Mouse (Mus musculus) hindbrain, embryonic 10.5 days (tissue): ENCODE data around the gene Foxj2. TPM values are rescaled to one million over a fixed set of nuclear protein-coding genes. Genes with fewer than 3 reads are reported as not detected.

Source experiments
- DNase-seq: peaks from one replicate; pipeline ENCODE4 v3.0.0-alpha.2; 2017; ENCODE audit warnings: low spot score
- H3K27ac ChIP-seq: fragments of 300-500 bp; sonication (generic); 2 replicates; pipeline ENCODE4 v1.5.1; 2016; ENCODE audit warnings: mild to moderate bottlenecking, moderate library complexity
- H3K27me3 ChIP-seq: fragments of 300-500 bp; sonication (generic); 2 replicates; pipeline ENCODE4 v1.6.1; 2016; ENCODE audit warnings: mild to moderate bottlenecking; ENCODE audit not compliant: poor library complexity, insufficient read depth, severe bottlenecking
- H3K36me3 ChIP-seq: fragments of 300-500 bp; sonication (generic); 2 replicates; pipeline ENCODE4 v1.6.1; 2016; ENCODE audit warnings: mild to moderate bottlenecking, moderate library complexity
- H3K4me1 ChIP-seq: fragments of 300-500 bp; sonication (generic); replicated peaks from 2 replicates; pipeline ENCODE4 v1.6.1; 2016; ENCODE audit warnings: mild to moderate bottlenecking
- H3K4me3 ChIP-seq: fragments of 300-500 bp; sonication (generic); 2 replicates; pipeline ENCODE4 v1.5.1; 2016; ENCODE audit warnings: mild to moderate bottlenecking, moderate library complexity
- H3K9me3 ChIP-seq: fragments of 300-500 bp; sonication (generic); 2 replicates; pipeline ENCODE4 v1.6.1; 2016; ENCODE audit warnings: mild to moderate bottlenecking, moderate library complexity
- WGBS: fragments of 180-500 bp; shearing (Covaris S2); methylation state at CpG from one replicate; pipeline ENCODE4 v1.1.7; 2016; 5-methylcytosine and 5-hydroxymethylcytosine counted together
- polyA plus RNA-seq: library from polyadenylated mRNA; unstranded; fragments of >200 nt; fragmentation: Nextera tagmentation; extraction: Ambion mirVana; gene quantifications from 2 replicates; pipeline ENCODE4 v1.2.1, GENCODE M21; 2016

Foxj2 gene
- polyA plus RNA-seq, 1 experiment from 2014 or later: 3.6 TPM

DNA sequence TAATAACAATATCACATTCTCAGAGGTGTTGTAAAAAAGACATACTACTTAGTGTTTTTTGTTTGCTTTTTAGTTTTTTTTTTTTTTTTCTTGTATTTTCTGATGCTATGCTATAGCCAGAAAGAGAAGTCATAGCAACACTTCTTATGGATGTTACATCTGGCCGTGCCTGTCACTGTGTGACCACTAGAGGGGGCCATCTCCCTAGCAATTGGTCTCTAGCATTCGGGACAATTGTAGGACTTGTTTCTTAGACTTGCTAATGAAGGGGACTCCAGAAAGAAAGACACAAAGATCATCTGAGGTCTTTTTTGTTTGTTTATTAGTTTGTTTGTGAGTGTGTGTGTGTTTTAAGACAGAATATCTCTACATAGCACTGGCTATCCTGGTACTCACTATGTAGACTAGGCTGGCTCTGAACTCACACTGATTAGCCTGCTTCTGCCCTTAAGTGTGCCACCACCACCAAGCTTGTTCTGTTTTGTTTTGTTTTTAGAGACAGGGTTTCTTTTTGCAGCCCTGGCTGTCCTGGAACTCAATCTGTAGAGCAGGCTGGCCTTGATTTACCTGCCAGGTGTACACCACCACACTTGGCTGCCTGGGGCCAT is 72.8 kb downstream of the Foxj2 start:
- 12% methylated on average over 2 of the region's 2 CpGs for WGBS
- H3K36me3 ChIP-seq: peaks cover 54% of the 10 kb centered on the region
- no peaks in the 10 kb centered on the region for H3K4me1 ChIP-seq
- no peaks in the 10 kb centered on the region for H3K27me3 ChIP-seq
- H3K4me3 ChIP-seq: no peak overlapping the region
- peak; percentile 53 for DNase-seq
- H3K27ac ChIP-seq: no peak overlapping the region
- no peaks in the 10 kb centered on the region for H3K9me3 ChIP-seq

Other genes starting within 250 kb of the Foxj2 start
- 1.1 and 2.1 TPM in 2 replicates for gene Apobec1, start 217.5 kb upstream of the Foxj2 start, polyA plus RNA-seq
- gene Gdf3, start 209.8 kb upstream of the Foxj2 start, polyA plus RNA-seq: 0.24 TPM in 1 of 2 replicates, not detected in the other
- gene Dppa3, start 193.5 kb upstream of the Foxj2 start, polyA plus RNA-seq: not detected in 2 replicates
- gene Nanog, start 112.4 kb upstream of the Foxj2 start, polyA plus RNA-seq: 0.12 and 0.24 TPM in 2 replicates
- 38.5 and 57.1 TPM in 2 replicates for gene Slc2a3, start 18.3 kb upstream of the Foxj2 start, polyA plus RNA-seq
- gene C3ar1, start 36.2 kb downstream of the Foxj2 start, polyA plus RNA-seq: 1.7 and 2.2 TPM in 2 replicates
- 60.9 and 61.0 TPM in 2 replicates for gene Necap1, start 54.6 kb downstream of the Foxj2 start, polyA plus RNA-seq
- 0.60 and 1.8 TPM in 2 replicates for gene Clec4a1, start 101.9 kb downstream of the Foxj2 start, polyA plus RNA-seq
- gene Clec4a3, start 132.6 kb downstream of the Foxj2 start, polyA plus RNA-seq: 0.44 and 0.55 TPM in 2 replicates
- not detected in 2 replicates for gene Clec4a4, start 170.5 kb downstream of the Foxj2 start, polyA plus RNA-seq
- gene Clec4b1, start 230.0 kb downstream of the Foxj2 start, polyA plus RNA-seq: not detected in 2 replicates